Mouse (Mus musculus) B cell, adult 62 days (primary cell): ENCODE results near the gene Irf6. TPM values are rescaled to one million over a fixed set of nuclear protein-coding genes. Genes with fewer than 3 reads are reported as not detected.

Source experiments
- total RNA-seq: library from RNA; stranded (reverse); gene quantifications from 4 replicates; pipeline ENCODE4 v1.2.4, GENCODE M21; 2023

The Irf6 gene
- 0.15 to 0.18 TPM in 2 of 4 replicates, not detected in the others for total RNA-seq

GRCm38 (mm10) chr1:193152872-193153271 is at the start of gene Irf6:
Gene Irf6 (plus strand): TSS chr1:193153111.

GRCm38 (mm10) chr1:193129786-193130455 is 23.0 kb upstream of the Irf6 start, which contains the start of gene Diexf:
Gene Diexf (minus strand): TSS chr1:193130272.

GRCm38 (mm10) chr1:193167746-193168145 is 14.8 kb downstream of the Irf6 start, which contains the start of gene A130010J15Rik:
Gene A130010J15Rik (plus strand): TSS chr1:193168046.

GRCm38 (mm10) chr1:193201383-193201778 is 48.5 kb downstream of the Irf6 start, which contains the start of gene Traf3ip3:
Gene Traf3ip3 (minus strand): TSS chr1:193201703.

DNA sequence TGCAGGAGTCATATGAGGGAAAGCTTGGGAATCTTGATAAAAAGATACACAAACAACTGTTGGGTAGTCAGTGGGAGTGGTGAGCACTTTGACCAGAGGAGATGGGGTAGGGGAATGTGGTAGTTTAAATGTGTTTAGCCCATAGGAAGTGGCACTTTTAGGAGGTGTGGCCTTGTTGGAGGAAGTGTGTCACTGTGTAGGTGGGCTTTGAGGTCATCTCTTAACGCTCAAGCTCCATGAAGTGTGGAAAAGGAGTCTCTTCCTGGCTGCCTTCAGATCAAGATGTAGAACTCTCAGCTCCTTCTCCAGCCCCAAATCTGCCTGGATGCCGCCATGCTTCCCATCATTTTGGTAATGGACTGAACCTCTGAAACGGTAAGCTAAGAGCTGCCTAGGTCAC is 54.6 kb downstream of the Irf6 start, which contains the start of gene Lamb3:
Lamb3 (plus strand) TSS at position 197 of the 400 bp plus-strand sequence.

Other genes starting within 250 kb of the Irf6 start
- gene Syt14, start 117.3 kb upstream of the Irf6 start, total RNA-seq = not detected in 4 replicates
- gene Diexf, start 22.8 kb upstream of the Irf6 start, total RNA-seq = 37.1 to 59.1 TPM (median 47.9 TPM) in 4 replicates
- gene A130010J15Rik, start 14.9 kb downstream of the Irf6 start, total RNA-seq = 2.7 to 3.5 TPM (median 2.8 TPM) in 4 replicates
- 327 to 372 TPM (median 355 TPM) in 4 replicates for gene Traf3ip3, start 48.6 kb downstream of the Irf6 start, total RNA-seq
- gene Lamb3, start 54.6 kb downstream of the Irf6 start, total RNA-seq = 20.0 to 33.6 TPM (median 26.3 TPM) in 4 replicates
- gene Hsd11b1, start 111.0 kb downstream of the Irf6 start, total RNA-seq = 7.7 to 12.7 TPM (median 11.1 TPM) in 4 replicates
- gene G0s2, start 120.1 kb downstream of the Irf6 start, total RNA-seq = 0.70 TPM in 1 of 4 replicates, not detected in the others
- 0.29 TPM in 1 of 4 replicates, not detected in the others for gene Camk1g, start 217.2 kb downstream of the Irf6 start, total RNA-seq